Mouse (Mus musculus): Measurements from ENCODE around the gene Mus81.

Gene Mus81

DNA sequence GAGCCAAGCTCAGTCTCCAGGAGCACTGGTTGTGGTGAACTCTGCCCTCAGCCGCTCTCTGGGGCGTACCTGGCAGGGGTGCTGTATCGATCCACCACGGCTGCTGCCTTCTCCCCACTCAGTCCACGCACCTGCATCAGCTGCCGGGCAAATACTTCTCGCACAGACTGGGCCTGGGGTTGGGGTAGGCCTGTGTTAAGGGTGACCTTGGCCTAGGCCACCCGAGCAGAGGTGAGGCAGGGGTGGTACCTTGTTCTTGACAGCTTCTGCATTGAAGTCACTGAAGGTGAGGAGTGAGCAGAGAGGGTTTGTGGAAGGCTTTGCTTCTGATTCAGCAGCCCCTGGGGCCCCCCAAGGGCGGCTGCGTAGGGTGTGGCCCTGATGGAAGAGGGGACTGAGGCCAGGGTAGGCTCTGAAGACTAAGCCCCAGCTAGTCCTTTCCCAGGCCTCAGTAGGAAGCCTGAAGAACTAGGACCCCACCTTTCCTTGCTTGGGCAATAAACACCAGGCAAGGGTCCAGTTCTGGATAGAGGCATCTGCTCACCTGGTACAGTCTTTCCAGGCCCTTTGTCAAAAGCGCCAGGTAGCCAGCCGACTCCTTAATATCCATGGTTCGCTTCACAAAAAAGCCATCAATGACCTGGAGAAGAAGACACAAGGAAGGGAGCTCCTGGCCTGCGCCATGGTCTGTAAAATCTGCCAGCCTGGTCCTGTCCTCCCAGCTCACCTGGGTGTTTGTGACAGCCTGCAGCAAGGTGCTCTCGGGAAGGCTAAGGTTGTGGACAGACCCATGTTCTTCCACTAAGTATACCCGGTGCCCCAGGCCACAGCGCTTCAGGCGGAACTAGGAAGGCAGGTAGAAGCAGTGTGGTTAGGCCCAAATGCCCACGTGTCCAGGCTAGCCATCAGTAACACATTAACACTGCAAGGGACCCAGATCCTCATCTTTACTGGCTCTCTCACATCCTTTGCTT lies 4.5 kb downstream of the Mus81 start:
- TF ChIP-seq GATA4 (IDR thresholded peaks at IDR 0.05; ENCODE audit: insufficient replicate concordance, low read length) = no peak

DNA sequence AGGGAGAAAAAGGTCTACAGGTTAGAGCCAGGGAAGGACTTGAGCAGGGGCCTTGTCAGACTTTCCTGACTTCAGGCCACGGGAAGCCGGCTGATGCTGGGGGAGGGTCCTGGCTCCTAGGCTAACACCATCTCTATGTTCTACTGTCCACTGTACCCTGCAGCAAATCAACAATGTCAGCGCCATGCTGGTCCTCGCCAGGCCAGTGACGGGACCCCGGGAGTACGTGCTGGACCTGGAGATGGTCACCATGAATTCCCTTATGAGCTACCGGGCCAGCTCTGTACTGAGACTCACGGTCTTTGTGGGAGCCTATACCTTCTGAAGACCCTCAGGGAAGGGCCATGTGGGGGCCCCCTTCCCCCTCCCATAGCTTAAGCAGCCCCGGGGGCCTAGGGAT lies 6.8 kb downstream of the Mus81 start:
- no peak for TF ChIP-seq GATA4 (IDR thresholded peaks at IDR 0.05; ENCODE audit: insufficient replicate concordance, low read length)

DNA sequence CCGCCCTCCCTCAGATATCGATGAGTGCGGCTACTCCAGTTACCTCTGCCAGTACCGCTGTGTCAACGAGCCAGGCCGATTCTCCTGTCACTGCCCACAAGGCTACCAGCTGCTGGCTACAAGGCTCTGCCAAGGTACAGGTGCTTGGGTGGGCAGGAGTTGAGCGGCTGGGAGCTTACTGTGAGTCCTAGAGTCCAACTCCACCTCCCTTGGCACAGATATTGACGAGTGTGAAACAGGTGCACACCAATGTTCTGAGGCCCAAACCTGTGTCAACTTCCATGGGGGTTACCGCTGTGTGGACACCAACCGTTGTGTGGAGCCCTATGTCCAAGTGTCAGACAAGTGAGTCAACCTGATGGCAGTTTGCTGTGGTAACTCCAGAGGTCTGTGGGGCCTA lies 8.2 kb downstream of the Mus81 start:
- TF ChIP-seq GATA4 (IDR thresholded peaks at IDR 0.05; ENCODE audit: insufficient replicate concordance, low read length) = no peak

DNA sequence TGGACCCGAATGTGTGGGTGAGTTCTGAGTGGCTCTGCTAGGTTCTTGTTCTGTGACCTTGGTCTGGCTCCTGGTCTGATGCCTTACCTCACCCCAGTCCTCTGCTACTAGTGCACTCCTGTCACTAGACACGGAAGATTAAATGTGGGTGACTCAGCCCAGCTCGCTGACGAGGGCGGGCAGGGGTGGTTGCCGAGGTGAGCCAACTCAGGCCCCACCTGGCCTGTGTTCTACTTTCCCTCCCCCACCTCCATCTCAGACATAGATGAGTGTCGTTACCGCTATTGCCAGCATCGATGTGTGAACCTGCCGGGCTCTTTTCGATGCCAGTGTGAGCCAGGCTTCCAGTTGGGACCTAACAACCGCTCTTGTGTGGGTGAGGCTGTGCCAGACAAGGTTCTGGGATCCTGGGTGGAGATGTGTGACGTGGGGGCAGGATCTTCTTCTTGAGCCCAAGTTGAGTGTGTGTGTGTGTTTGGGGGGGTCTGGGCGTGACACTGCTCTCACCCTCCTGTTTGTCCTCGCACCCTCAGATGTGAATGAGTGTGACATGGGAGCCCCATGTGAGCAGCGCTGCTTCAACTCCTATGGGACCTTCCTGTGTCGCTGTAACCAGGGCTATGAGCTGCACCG lies 10.4 kb downstream of the Mus81 start:
- TF ChIP-seq GATA4 (IDR thresholded peaks at IDR 0.05; ENCODE audit: insufficient replicate concordance, low read length) = no peak

DNA sequence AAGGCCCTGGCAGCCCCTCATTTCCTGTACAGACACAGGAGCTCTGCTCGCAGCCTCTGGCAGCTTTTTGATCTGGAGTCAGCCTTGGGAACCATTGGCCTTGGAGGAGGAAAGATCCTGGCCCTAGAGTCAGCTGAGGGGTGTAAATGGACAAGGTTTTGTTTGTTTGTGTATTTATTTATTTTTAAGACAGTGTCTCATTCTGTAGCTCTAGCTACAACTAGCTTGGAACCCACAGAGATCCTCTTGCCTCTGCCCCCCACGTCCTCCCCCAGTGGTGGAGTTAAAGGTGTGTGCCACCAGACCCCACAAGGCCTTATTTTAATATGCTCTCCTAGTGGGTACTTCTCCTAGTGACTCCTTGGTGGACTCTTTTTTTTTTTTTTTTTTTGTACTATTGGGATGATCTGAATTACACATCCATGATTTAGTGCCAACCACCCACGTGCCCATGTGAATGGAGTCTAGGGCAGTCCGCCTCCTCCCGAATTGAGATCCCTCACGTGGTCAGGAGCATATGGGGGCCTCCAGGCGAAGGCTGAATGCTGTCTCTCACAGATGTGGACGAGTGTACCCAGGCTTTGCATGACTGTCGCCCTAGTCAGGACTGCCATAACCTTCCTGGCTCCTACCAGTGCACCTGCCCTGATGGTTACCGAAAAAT lies 11.1 kb downstream of the Mus81 start:
- no peak for TF ChIP-seq GATA4 (IDR thresholded peaks at IDR 0.05; ENCODE audit: insufficient replicate concordance, low read length)

DNA sequence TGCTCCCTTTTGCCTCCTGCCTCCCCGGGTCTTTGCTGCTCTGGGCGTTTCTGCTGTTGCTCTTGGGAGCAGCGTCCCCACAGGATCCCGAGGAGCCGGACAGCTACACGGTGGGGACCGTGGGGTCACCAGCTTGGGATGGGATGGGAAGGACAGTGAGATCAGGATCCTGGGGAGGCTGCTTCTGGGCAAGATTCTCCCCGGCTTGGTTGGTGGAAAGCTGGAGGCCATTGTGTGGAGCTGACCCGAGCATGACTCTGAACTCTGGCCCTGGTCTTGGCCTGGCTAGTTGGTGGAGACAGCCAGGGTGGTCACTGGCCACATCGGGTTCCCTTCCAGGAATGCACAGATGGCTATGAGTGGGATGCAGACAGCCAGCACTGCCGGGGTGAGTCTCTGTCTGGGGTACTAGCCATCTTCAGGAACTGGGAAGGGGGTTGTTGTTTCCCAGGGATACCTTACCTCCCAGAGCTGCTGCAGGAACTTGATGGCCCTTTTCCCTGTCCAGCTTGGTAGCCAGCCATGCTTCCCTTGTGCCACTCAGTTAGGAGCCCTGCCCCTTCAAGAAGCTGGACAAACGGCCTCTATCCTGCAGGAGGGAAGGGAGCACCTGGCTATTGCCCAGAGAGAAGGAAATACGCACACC lies 13.0 kb downstream of the Mus81 start:
- TF ChIP-seq GATA4 (IDR thresholded peaks at IDR 0.05; ENCODE audit: insufficient replicate concordance, low read length) = no peak

DNA sequence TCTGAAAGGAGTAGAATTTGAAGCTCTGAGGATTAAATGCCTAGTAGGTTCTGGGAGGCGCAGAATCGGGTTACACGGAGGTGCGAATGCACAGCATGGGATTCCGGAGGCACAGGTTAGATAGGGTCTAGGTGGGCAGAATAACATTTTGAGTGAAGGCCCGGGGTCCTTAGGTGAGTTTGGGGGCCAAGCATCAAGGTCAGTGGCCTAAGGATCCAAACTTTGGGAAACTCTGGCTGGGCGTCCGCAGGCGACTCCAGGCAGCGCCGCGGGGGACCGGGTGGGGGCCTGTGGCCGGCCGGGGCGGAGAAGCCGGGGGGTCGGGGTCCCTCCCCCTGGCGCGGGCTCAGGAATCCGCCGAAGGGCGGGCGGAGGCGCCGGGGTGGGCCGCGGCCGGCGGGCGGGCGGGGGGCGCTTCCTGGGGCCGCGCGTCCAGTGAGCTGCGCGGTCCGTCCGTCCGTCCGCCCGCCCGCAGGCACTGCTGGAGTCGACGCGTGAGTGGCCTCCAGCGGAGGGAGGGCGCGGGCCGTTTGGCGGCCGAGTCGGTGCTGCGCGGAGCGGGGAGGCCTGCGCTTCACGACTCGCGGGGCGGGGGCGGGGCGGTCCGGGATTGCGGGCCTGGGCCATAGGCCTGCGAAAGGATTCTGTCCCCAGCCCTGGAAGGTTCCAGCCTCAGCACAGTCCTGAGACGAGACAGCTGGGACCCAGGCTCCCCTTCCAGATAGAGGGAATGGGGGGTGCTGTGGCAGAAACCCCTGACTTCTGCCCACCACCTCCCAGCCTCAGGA lies 13.7 kb downstream of the Mus81 start:
- no peak for TF ChIP-seq GATA4 (IDR thresholded peaks at IDR 0.05; ENCODE audit: insufficient replicate concordance, low read length)

DNA sequence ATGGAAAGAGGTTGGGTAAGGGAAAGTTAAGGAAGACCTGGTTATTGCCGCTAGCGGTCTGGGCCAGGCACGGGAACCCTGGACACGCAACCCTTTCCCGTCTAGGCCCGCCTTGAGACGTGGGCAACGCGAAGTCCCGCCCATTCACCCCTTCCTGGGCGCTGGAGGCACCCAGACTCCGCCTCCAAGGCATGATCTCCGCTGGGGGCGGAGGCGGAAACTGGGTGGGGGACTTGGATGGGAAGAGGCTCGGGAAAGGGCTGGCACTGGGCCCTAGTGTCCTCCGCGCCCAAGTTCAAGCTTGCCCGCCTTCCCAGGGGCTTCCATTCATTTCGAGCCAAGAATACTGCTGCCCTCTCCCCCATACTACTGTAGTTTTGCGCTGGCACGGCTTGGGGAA lies 14.5 kb downstream of the Mus81 start, which contains the start of gene Efemp2:
Gene Efemp2, plus strand, starts transcription at position 235 of the 400 bp plus-strand sequence.
- peak; percentile 21; the same call in 1 of the 2 replicates for TF ChIP-seq GATA4 (IDR thresholded peaks at IDR 0.05; ENCODE audit: insufficient replicate concordance, low read length)

DNA sequence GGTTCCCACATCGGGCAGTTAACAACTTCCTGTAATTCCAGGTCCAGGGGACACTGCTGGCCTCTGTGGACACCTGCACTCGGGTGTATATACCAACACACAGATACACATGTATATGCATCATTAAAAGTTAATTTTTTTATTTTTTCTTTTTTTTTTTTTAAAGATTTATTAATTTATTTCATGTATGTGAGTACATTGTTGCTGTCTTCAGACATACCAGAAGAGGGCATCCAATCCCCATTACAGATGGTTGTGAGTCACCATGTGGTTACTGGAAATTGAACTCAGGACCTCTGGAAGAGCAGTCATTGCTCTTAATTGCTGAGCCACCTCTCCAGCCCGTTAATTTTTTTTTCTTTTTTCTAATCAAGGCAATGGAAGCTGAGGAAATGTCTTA lies 15.3 kb downstream of the Mus81 start:
- no peak for TF ChIP-seq GATA4 (IDR thresholded peaks at IDR 0.05; ENCODE audit: insufficient replicate concordance, low read length)

DNA sequence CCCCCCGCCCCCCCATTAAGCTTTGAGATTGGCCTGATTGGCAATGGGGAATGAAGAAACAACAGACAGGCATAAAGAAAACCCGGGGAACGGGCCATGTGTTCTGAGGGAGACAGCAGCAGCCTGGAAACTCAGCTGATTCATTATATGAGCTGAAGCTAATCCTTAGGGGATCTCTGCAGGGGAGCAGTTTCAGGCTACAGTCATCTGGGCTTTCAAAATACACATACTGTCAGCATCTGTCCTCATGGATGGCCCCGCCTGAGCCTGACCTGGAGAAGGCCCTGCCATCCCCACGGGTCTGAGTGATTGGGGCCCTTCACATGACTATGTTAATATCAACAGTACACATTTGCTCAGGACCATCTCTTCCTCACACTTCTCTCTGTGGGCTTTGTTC lies 16.4 kb downstream of the Mus81 start:
- TF ChIP-seq GATA4 (IDR thresholded peaks at IDR 0.05; ENCODE audit: insufficient replicate concordance, low read length) = no peak

DNA sequence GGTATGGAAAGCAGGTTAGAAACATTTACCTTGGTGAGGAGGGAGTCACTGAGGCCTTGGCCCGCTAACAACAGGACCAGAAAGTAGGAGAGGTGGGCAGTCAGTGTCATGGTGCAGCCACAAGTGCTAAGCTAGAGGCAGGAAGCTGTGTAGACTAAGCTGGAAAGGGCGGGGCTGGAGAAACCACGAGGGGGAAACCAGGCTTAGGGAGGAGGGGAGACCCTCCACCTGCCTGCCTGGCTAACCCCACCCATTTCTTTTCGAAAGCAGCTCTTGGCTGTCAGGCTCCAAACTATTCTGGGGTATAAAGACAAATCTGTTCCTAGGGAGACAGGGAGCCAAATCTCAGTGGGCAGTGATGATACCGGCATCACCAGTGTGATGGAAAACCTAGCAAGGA lies 19.8 kb downstream of the Mus81 start, which contains the start of gene Ctsw:
Gene Ctsw, minus strand, starts transcription at position 134 of the 400 bp plus-strand sequence.
- no peak for TF ChIP-seq GATA4 (IDR thresholded peaks at IDR 0.05; ENCODE audit: insufficient replicate concordance, low read length)

DNA sequence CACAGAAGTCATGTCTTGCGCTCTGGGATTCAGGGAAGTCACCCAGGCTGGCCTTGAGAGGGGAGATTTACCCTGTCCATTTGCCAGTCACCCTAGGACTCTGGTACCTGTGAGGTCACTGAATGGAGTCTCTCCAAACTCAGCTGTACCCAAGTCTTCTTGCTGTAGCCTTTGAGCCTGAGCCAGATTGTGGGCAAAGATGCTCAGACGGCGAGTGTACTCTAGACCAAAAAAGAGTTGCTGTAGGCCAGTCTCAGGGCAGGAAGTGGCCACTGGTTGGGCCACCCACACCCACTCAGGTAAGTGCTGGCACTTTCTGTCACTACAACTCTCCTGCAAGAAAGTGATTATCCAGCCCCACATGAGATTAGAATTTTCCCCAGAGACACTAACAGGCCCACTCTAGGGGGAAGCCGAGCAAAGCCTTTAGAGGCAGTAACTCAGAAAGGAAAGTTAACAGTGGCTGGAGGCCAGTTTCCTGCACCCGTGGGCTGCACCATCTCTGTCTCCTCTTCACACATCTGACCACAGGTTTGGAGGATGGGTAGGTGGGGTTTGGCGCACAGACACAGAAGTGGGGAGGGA lies 21.2 kb downstream of the Mus81 start:
- TF ChIP-seq GATA4 (IDR thresholded peaks at IDR 0.05; ENCODE audit: insufficient replicate concordance, low read length) = no peak

DNA sequence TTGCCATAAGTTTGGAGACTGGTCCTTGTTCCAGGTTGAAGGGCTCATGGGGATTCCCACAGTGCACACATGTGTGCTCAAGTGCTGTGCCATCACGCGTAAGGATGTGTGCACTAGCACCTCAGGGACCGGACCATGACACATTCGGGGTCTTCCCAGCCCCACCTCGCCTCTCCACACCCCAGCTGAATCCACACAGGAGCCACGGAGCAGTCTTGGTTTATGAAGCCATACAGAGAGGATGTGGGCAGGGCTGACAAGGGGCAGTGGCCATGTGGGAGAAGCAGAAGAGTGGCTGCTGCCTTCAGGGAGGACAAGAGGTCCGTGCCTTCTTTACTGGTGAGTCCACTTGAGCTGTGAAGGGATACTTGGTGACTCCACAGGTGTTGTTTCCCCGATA lies 23.2 kb downstream of the Mus81 start:
- TF ChIP-seq GATA4 (IDR thresholded peaks at IDR 0.05; ENCODE audit: insufficient replicate concordance, low read length) = no peak
